Mouse (Mus musculus) hindbrain, embryonic 13.5 days (tissue): Measurements from ENCODE around the gene Tent5d. TPM values are rescaled to one million over a fixed set of nuclear protein-coding genes. Genes with fewer than 3 reads are reported as not detected.

Source experiments
- ATAC-seq: fragments of 200-750 bp; cut with Nextera tagmentation; 2 replicates; pipeline ENCODE4 v1.8.0; 2017; ENCODE audit warnings: moderate TSS enrichment; ENCODE audit not compliant: low FRiP score
- H3K27ac ChIP-seq: fragments of 300-500 bp; sonication (generic); 2 replicates; pipeline ENCODE4 v1.5.1; 2015; ENCODE audit warnings: inconsistent platforms, mild to moderate bottlenecking, moderate library complexity
- H3K27me3 ChIP-seq: fragments of 300-500 bp; sonication (generic); 2 replicates; pipeline ENCODE4 v1.6.1; 2015; ENCODE audit warnings: mild to moderate bottlenecking, inconsistent platforms
- H3K36me3 ChIP-seq: fragments of 300-500 bp; sonication (generic); 2 replicates; pipeline ENCODE4 v1.6.1; 2015; ENCODE audit warnings: mild to moderate bottlenecking, inconsistent platforms
- H3K4me1 ChIP-seq: fragments of 300-500 bp; sonication (generic); replicated peaks from 2 replicates; pipeline ENCODE4 v1.6.1; 2015; ENCODE audit warnings: inconsistent platforms
- H3K4me2 ChIP-seq: fragments of 300-500 bp; sonication (generic); 2 replicates; pipeline ENCODE4 v1.6.1; 2015; ENCODE audit warnings: inconsistent platforms, mild to moderate bottlenecking, moderate library complexity
- H3K4me3 ChIP-seq: fragments of 300-500 bp; sonication (generic); 2 replicates; pipeline ENCODE4 v1.5.1; 2015; ENCODE audit warnings: mild to moderate bottlenecking, inconsistent platforms
- H3K9ac ChIP-seq: fragments of 300-500 bp; sonication (generic); 2 replicates; pipeline ENCODE4 v1.6.1; 2015; ENCODE audit warnings: mild to moderate bottlenecking, inconsistent platforms
- H3K9me3 ChIP-seq: fragments of 300-500 bp; sonication (generic); 2 replicates; pipeline ENCODE4 v1.6.1; 2016; ENCODE audit warnings: inconsistent platforms
- WGBS: fragments of 180-500 bp; shearing (Covaris S2); methylation state at CpG from one replicate; pipeline ENCODE4 v1.1.7; 2015; 5-methylcytosine and 5-hydroxymethylcytosine counted together
- polyA plus RNA-seq: library from polyadenylated mRNA; unstranded; fragments of >200 nt; fragmentation: Nextera tagmentation; extraction: Ambion mirVana; gene quantifications from 2 replicates; pipeline ENCODE4 v1.2.1, GENCODE M21; 2015

Tent5d gene
- polyA plus RNA-seq, result not detected in 2 replicates

DNA sequence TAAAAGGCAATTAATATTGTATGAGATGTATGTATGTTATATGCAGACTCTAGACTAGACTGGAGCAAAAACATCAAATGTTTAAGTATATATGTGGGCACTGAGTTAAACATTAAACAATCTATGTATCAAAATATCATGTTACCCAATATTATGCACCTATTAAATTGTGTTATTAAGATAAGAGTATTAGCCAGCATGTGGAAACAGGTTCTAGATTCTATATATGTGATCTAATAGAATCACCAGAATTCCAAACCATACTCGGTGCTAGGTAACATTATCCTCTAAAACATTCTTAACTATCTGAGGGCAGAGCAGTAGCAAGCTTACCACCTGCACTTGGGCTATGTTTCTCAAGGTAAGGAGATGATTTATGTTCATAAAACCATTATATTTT, at the start of gene Tent5d:
Gene Tent5d, plus strand, starts transcription at position 301 of the 400 bp plus-strand sequence.
- Histone ChIP-seq H3K9me3 (no peaks in the 10 kb centered on the region), H3K9ac (no peak within 1 kb of the TSS), H3K27me3 (no peaks in the 10 kb centered on the region), H3K4me3 (no peak within 1 kb of the TSS), H3K36me3 (no peaks in the 10 kb centered on the region), H3K27ac (no peak within 1 kb of the TSS), H3K4me2 (no peak within 1 kb of the TSS), H3K4me1 (no peaks in the 10 kb centered on the region)
- WGBS, result 93% methylated on average over 1 of the region's 1 CpGs
- no peak for ATAC-seq

DNA sequence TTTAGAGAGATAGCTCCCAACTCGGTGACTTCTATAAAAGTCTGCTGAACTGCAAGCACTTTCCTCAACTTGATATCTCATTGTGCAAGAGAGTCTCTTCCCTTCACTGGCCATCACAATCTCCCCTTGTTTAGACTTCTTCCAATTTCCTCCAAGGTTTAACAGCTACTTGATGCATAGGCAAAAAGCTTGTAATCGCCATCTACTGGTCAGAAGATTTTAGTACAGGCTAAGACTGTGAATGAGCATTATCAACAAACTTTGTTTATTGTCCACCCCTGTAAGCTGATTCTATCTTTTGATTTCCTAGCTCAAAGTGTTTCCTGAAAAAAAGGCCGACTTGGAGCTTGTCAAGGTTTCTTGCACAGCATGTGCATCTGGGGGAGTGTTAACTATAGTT, 24.5 kb upstream of the Tent5d start:
- no peaks in the 10 kb centered on the region for H3K36me3 ChIP-seq
- H3K9me3 ChIP-seq, result no peaks in the 10 kb centered on the region
- ATAC-seq, result no peak
- no peaks in the 10 kb centered on the region for H3K4me1 ChIP-seq
- H3K9ac ChIP-seq, result no peak overlapping the region
- H3K27me3 ChIP-seq, result no peaks in the 10 kb centered on the region
- WGBS, result 22% methylated on average over 3 of the region's 3 CpGs
- H3K4me3 ChIP-seq, result no peak overlapping the region
- H3K4me2 ChIP-seq, result no peak overlapping the region
- no peak overlapping the region for H3K27ac ChIP-seq

DNA sequence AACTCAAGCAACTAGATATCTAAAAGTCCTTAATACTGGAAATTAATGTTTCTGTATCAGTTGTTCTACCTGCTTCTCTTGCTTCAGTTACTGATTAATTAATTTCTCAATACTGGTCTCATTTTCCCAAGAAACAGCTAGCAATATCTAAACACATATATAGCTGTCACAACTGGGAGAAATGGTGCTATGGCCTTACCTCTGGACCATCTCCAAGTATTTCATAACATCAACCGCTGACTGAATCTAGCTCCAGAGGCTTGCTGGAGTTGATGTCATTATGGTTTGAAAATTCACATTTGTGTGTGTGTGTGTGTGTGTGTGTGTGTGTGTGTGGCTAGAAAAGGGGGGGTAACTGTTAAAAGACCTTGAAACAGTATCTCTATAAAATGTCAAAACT, 2.3 kb upstream of the Tent5d start:
- 100% methylated on average over 1 of the region's 1 CpGs for WGBS
- H3K9me3 ChIP-seq, result no peaks in the 10 kb centered on the region
- ATAC-seq, result no peak

DNA sequence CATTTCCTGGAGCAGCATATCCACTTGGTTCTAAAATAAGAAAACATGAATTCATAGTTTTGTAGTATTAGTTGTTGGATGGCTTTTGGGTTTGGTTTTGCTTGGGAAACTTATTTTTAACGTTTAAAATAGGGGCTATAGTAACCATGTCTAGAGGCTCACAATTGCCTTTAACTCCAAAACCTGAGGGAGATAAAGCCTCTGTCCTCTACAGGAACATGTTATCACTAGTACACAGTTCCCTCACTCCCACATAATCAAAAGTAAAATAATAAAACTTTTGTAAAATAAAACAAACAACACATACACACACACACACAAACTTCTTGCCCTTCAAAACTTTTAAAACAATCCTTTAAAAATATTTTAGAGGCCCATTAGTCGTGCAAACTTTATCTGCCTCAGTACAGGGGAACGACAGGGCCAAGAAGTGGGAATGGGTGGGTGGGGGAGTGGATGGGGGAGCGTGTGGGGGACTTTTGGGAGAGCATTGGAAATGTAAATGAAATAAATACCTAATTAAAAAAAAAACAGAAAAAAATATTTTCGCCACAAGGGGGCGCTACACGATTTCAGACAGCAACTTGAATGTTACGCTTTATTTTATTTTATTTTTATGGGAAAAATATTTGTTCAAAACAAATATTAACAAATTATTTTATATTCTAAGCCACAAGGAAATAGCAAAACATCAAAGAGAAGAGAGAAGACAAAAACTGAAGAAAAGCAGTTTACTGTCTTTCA, 1.5 kb upstream of the Tent5d start:
- no peaks in the 10 kb centered on the region for H3K27me3 ChIP-seq
- H3K9me3 ChIP-seq, result no peaks in the 10 kb centered on the region
- no peaks in the 10 kb centered on the region for H3K36me3 ChIP-seq
- ATAC-seq, result no peak
- H3K27ac ChIP-seq, result no peak overlapping the region
- H3K4me2 ChIP-seq, result no peak overlapping the region
- H3K4me1 ChIP-seq, result no peaks in the 10 kb centered on the region
- H3K9ac ChIP-seq, result no peak overlapping the region
- no peak overlapping the region for H3K4me3 ChIP-seq
- 24% methylated on average over 8 of the region's 8 CpGs for WGBS

More for the DNA sequence above, 2.3 kb upstream of the Tent5d start:
- Histone ChIP-seq H3K4me2 (no peak overlapping the region), H3K4me3 (no peak overlapping the region), H3K4me1 (no peaks in the 10 kb centered on the region), H3K27me3 (no peaks in the 10 kb centered on the region), H3K36me3 (no peaks in the 10 kb centered on the region), H3K9ac (no peak overlapping the region), H3K27ac (no peak overlapping the region)

DNA sequence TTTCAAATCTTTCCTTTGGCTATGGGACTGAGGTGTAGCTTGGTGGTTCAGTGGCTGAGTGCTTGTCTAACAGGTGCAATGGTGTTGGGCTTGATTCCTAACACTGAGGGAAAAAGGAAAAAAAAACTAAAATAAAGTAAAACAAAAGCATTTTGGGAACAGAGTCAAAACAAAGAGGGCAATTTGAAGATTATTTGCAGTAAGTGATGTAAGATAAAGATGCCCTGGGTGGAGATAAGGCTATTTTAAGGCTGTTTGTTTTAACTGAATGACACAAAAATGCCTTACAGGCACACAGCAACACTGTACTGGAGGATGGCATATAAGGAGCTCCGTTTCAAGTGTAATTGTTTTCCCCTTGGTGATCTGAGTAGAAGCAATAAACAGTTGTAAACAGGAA, 3.4 kb downstream of the Tent5d start:
- ATAC-seq, result no peak
- 61% methylated on average over 1 of the region's 1 CpGs for WGBS

DNA sequence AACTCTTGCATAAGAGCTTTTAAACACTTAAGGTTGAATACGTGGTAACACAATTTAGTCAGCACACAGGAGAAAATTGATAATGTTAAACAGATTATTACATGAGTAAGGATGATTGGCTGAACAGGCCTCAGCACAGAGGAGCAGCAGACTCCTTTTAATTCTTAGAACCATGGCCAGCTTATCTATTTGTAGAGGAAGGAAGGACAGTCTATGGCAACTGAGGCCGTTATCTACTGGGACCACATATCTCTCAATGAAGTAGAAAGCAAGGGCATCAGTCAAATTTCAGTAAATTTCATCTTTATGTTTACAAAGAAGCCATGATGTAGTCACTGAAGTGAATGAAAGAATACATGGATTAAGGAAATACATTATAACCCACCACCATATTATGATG, 4.5 kb downstream of the Tent5d start:
- Histone ChIP-seq H3K4me1 (no peaks in the 10 kb centered on the region), H3K36me3 (no peaks in the 10 kb centered on the region), H3K4me3 (no peak overlapping the region), H3K9me3 (no peaks in the 10 kb centered on the region), H3K27ac (no peak overlapping the region), H3K27me3 (no peaks in the 10 kb centered on the region), H3K9ac (no peak overlapping the region), H3K4me2 (no peak overlapping the region)
- 89% methylated on average over 2 of the region's 2 CpGs for WGBS
- ATAC-seq, result no peak

More for the DNA sequence above, 3.4 kb downstream of the Tent5d start:
- no peaks in the 10 kb centered on the region for H3K36me3 ChIP-seq
- H3K9ac ChIP-seq, result no peak overlapping the region
- H3K27me3 ChIP-seq, result no peaks in the 10 kb centered on the region
- H3K4me3 ChIP-seq, result no peak overlapping the region
- no peaks in the 10 kb centered on the region for H3K9me3 ChIP-seq
- H3K27ac ChIP-seq, result no peak overlapping the region
- no peaks in the 10 kb centered on the region for H3K4me1 ChIP-seq
- no peak overlapping the region for H3K4me2 ChIP-seq

DNA sequence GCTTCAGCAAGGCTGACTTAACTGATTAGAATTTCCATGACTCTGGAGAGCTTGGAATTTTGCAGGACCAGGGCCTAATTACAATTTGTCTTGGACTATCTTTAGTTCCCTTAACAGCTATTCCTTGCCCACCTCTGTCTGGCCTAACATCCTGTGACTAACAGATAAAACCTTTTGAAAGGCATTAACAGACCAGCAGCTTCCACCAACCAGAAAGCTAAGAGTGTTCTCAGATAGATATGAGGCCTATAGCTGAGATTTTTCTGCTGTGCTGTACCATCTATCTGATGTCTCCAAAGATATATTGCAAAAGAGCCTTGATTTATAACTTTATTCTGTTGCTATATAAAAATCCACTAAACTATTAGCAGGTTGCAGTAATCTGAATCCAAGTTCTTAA, 19.7 kb downstream of the Tent5d start:
- no peaks in the 10 kb centered on the region for H3K36me3 ChIP-seq
- no peak overlapping the region for H3K27ac ChIP-seq
- H3K4me1 ChIP-seq, result 0 out of 2 replicates have a peak, but pooled peaks cover 2% of the 10 kb centered on the region
- H3K27me3 ChIP-seq, result no peaks in the 10 kb centered on the region
- no peak overlapping the region for H3K4me2 ChIP-seq
- no peak overlapping the region for H3K9ac ChIP-seq
- no peaks in the 10 kb centered on the region for H3K9me3 ChIP-seq
- ATAC-seq, result no peak
- no peak overlapping the region for H3K4me3 ChIP-seq

DNA sequence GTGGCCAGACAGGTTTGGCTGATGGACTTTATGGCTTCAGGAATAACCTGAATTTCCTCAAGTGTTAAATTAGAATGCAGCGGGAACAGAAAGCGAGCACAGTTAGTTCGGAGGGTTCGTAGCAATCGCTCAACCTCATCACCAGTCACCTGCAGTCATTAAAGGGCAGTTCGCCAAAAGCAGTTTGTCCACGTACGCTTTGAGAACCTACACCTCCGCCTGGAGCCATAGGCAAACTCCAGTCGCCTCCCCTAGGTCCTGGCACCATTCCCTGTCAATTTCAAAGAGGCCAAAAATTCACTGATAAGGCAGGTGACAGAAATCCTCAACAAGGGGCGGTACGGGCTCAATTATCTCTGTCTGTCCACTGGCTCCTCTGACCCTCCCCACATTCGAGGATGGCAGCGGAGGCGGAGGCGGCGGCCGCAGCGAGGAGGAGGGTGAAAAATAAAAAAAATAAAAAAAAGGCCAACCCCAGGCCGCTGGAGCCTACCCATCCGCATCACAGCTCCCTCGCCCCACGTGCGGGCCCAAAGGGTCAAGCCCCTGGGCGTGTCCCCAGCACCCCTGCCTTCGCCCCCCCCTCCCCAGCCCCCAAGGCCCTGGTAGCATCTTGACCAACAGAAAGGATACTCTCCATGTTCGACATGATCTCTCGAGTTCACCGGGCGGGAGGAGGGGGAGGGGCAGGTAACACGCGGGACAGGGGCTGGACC, 23.3 kb downstream of the Tent5d start:
- peak; percentile 84 for ATAC-seq
- H3K27me3 ChIP-seq, result no peaks in the 10 kb centered on the region

DNA sequence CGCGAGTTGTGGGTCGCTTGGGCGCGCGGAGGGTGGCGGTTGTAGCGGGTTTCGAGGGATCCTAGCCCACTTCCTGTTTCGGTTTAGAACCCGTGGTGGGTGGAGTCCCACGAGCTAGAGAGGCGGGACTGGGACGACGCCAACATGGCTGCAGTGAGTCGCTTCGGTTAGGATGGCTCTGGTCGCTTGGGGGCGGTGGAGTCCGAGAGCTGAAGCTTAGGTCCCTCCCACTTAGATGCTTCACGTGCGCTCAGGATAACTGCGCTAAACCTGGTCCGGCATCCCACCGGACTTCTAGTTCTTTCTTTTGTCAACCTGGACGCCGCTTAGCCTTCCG, 23.8 kb downstream of the Tent5d start, which contains the start of gene 2610002M06Rik:
Gene 2610002M06Rik, minus strand, starts transcription at position 117 of the 337 bp plus-strand sequence.
- peak within 1 kb of the TSS; percentile 55 for H3K4me2 ChIP-seq
- H3K36me3 ChIP-seq, result no peaks in the 10 kb centered on the region
- no peaks in the 10 kb centered on the region for H3K9me3 ChIP-seq
- peak within 1 kb of the TSS; percentile 74 for H3K9ac ChIP-seq
- peak within 1 kb of the TSS; percentile 58 for H3K4me3 ChIP-seq
- H3K27ac ChIP-seq, result 0 out of 2 replicates have a peak within 1 kb of the TSS, but pooled peaks have one; percentile 44
- peak; percentile 100 for ATAC-seq
- H3K27me3 ChIP-seq, result no peaks in the 10 kb centered on the region
- WGBS, result 11% methylated on average over 28 of the region's 28 CpGs
- H3K4me1 ChIP-seq, result 0 out of 2 replicates have a peak, but pooled peaks cover 2% of the 10 kb centered on the region

More for the DNA sequence above, 23.3 kb downstream of the Tent5d start:
- Histone ChIP-seq H3K4me1 (0 out of 2 replicates have a peak, but pooled peaks cover 2% of the 10 kb centered on the region), H3K9ac (peak overlapping the region; percentile 74), H3K4me3 (peak overlapping the region; percentile 58), H3K36me3 (no peaks in the 10 kb centered on the region), H3K9me3 (no peaks in the 10 kb centered on the region), H3K27ac (0 out of 2 replicates have a peak overlapping the region, but pooled peaks have one; percentile 44), H3K4me2 (peak overlapping the region; percentile 55)
- 21% methylated on average over 31 of the region's 32 CpGs for WGBS

DNA sequence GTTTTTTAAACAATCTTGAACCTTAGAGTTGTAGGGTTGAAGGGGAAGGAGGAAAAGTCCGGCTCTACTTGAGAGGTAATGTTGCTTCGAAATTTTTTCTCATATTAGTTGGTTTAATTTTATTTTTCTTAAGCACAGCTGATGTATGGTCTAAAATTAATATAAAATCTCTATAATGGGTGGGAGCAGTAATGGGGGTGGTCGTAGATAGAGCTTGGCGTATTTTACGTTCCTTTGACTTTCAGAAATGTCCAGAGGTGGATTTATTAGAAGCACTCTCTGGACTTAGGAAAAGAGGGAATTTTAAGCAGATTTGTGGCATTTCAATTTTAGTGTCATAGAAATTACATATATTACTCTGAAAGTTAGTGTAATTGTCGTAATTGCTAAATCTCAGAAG, 24.3 kb downstream of the Tent5d start:
- no peaks in the 10 kb centered on the region for H3K36me3 ChIP-seq
- ATAC-seq, result no peak
- no peaks in the 10 kb centered on the region for H3K27me3 ChIP-seq
- no peak overlapping the region for H3K9ac ChIP-seq
- peak overlapping the region; percentile 58; the same call in 1 of the 2 replicates for H3K4me3 ChIP-seq
- H3K4me2 ChIP-seq, result peak overlapping the region; percentile 55; the same call in 1 of the 2 replicates
- WGBS, result 85% methylated on average over 6 of the region's 6 CpGs
- no peaks in the 10 kb centered on the region for H3K9me3 ChIP-seq
- H3K4me1 ChIP-seq, result 0 out of 2 replicates have a peak, but pooled peaks cover 2% of the 10 kb centered on the region
- H3K27ac ChIP-seq, result no peak overlapping the region

DNA sequence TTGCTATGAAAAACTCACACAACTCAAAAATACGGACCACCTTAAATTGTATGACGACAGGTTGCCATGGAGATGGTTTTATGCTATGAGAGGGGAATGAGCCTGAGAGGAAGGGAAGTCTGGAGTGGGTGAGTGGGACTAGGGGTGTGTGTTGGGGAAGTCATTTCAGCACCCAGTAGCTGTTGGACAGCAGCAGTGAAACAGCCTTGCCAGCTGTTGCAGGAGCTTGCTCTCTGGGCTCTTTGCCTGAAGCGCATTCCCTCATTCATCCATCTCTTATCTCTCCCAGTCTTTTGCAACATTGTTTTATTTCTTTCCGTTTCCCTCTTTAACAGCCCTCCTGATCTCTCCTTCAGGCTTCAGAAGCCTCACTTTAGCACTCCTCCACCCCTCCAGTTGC, 65.8 kb downstream of the Tent5d start:
- Histone ChIP-seq H3K4me1 (no peaks in the 10 kb centered on the region), H3K27me3 (no peaks in the 10 kb centered on the region), H3K4me3 (no peak overlapping the region), H3K4me2 (no peak overlapping the region), H3K9ac (no peak overlapping the region), H3K27ac (no peak overlapping the region), H3K36me3 (no peaks in the 10 kb centered on the region), H3K9me3 (no peaks in the 10 kb centered on the region)
- WGBS, result 26% methylated on average over 4 of the region's 4 CpGs
- no peak for ATAC-seq
